Mouse (Mus musculus) mature B cell (primary cell): ENCODE measurements around the gene Casp12.
"Not testable (repeated sequence)": the region's sequence is repeated elsewhere in the genome, so short reads cannot be mapped to it uniquely, and the experiment has no call there.

ENCODE experiments used
- in situ Hi-C: fragments of 300-500 bp; cut with MboI; formaldehyde crosslinking; loops from 2 replicates; pipeline ENCODE4 v1.14.3; 2019

Casp12 gene

DNA sequence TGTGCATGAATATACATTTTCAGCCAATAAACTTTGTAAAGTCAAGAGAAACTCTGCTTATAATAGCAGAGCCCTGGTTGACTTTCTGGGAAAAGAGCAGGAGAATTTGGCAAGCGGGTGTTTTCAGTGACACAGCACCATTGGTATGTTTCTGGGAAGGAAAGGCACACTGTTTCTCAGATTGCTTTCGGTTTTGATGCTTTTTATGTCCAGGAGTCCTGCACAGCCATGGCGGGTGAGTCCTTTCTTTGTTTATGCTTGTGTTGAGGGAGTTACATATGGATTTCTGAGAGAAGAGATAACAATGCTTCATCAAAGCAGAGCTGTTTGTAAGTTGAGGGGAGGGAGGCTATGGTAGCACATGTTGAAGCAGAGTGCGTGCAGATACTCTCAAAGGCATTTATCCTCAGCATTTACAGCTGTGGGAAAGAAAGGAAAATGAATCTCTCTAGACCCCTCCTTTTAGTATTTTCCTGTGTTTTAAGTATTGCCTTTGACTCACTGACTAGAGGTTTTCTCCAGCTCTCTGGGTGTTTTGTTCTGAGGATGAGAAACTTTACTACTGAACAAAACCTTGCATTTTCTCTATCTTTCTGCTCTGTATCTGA lies at the start of gene Casp12:
Gene Casp12, plus strand, starts transcription at position 140 of the 608 bp plus-strand sequence.
- in situ Hi-C loops, result no loop called here

DNA sequence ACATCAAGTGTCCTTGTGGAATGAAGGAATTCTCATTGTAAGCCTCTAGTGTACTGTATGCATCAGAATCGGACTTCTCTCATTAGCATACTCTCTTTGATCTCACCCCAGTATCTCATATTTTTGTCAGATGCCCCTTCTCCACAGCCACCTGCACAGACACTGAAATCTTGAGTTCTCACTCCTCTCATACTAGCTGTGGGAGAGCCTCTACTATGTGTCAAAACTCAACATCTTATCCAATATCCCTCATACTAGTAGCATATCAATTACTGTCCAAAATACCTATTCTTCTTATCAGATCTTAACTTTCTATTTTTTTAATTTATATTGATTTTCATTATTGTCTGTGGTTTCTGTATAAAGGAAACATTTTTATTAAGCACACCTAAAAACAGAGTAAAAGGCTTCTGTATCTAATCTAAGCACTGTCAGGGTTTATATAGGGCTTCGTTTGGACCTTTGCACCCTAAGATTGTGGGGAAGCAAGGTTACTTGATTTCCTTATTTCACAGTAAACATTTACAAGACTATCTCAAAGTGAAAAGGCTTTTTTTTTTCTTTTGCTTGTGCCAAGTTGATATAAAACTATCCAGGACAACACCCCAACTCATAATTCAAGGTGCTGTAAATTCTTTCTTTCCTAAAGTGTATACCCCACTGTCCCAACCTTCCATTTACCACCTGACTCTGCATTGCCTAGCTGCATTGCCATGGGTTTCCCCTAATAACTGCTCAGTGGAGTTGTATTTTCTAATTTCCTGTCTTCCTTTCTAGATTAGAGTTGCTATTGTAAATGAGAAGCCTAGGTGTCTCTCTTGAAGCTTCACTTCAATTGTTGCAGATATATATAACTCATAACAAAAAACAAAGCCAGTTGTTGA lies 48.6 kb upstream of the Casp12 start:
- in situ Hi-C loops, result no loop called here

DNA sequence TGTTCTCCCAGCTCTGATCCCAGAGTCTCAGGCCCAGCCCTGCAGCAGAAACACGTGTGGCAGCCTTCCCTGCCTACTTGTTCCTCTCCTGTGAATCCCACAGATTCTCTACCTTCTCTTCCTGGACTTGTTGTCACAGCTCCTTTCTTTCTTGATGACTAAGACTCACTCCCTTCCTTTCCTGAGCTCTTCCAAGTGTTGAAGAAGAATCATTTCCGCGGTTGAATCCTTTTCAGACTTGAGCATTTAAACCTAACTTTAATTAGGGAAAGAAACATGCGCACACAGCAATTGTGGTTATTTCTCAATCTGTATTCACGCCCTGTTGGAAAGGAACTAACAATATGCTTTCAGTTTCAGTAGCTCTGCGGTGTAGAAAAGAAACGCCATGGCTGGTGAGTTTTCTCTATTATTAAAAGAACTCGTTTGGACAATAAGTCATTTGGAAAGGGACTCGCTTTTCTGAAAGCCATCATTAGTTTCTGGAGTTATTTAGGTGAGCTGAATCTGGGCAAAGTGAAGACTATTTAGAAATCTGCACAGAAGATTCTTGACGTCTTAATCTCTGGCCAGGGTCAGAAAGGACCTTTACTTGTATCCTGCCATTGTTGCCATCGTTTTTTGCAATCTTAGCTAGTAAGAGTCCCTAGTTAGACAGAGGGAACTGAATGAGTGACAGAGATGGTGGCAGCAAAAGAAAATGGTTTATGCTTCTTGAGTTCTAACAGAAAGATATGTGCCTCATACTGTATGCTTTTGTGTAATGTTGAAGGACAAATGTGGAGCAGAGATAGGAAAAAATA lies 46.7 kb upstream of the Casp12 start, which contains the start of gene Casp1:
Gene Casp1, plus strand, starts transcription at position 189 of the 803 bp plus-strand sequence.
- in situ Hi-C loops, result no loop called here

DNA sequence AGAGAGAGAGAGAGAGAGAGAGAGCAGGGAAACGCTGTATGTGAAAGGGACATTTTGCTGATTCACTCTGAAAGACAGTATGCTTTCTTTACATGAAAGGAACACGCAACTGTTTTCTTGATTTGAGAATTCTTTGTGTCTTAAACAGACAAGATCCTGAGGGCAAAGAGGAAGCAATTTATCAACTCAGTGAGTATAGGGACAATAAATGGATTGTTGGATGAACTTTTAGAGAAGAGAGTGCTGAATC lies 46.2 kb upstream of the Casp12 start:
- in situ Hi-C loops, result no loop called here

DNA sequence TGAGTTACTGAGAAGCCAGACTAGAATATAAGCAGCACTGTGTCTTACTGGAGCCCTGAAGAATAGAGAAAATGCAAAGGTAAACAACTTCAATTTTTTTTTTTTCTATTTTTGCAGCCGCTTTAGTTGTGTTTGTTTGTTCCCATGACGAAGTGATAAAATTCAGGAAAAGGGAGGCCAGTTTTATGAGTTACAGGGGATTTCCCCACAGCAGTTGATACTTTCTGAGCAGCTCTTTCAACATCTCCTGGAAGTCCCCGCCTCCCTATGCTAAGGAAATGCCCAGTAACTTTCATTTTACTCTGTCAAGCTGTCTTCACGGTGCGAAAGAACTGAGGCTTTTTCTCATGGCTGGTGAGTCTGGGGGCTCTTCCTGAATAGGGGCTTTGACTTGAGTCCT lies 36.7 kb upstream of the Casp12 start, which contains the start of gene Casp4:
Gene Casp4, plus strand, starts transcription at position 268 of the 400 bp plus-strand sequence.
- in situ Hi-C loops, result no loop called here

DNA sequence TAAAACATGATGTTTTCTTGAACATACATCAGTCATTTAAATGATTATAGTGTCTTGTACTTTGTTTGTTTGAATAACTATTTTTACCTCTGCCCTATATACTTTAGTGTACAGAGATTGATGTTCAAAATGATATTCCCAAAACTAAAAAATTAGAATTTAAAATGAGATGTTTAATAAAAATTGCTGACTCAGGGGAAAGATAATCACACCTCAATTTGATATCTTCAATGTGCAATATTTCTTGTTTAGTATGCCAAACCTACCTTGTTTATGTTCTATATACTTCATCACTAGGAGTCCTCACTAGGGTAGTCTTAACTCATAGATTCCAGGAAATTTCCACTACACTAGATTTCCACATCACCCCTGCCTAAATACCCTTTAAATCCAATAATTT lies 35.1 kb upstream of the Casp12 start:
- in situ Hi-C loops, result no loop called here

DNA sequence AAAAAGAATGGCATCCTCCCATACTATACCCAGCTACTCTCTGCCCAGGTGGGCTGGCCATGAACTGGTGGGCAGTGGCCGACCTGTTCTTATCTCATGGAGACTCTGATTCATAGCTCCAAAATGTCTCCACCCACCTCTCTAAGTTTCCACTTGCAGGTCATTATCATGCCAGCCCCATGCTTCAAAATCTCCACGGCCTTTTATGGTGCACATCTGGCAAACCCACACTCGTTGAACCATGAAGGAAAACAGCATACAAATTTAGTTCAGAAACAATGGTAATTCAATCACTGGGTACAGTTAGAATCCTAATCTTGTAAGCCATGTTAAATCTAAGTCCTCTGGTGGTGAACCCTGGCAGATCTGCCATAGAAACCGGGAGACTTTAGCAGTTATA lies 33.8 kb upstream of the Casp12 start:
- in situ Hi-C loops, result no loop called here

DNA sequence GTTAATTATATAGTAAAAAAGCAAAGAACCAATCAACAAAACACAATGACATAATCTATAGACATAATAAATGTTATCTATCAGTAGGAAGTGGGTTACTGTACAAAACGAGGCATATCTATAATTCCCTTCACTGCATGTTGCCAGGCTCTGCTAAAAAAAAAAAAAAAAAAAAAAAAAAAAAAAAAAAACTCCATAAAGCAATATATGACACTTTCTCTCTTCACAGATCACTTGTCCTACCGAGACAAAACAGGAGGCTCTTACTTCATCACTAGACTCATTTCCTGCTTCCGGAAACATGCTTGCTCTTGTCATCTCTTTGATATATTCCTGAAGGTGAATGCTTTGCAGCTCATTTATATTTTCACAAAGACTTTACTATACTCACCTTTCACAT lies 17.0 kb upstream of the Casp12 start:
- in situ Hi-C loops, result no loop called here

DNA sequence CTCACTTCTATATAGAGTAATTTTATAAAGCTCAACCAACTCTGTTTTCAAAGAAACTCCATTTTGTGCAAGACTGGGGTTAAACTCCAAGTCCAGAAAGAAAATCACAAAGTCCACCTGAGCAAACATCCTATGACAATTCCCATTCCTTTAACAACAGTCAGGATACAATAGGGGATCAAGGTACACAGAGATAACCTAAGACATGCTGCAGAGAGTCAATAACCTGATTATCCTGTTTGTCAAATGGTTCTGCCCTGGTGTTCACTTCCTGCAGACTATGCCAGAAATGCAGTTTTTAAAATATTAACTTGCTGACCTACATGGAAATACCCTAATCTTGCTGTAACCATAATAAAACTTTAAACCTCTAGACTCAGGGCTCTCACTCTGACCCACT lies 12.8 kb upstream of the Casp12 start:
- in situ Hi-C loops, result no loop called here

DNA sequence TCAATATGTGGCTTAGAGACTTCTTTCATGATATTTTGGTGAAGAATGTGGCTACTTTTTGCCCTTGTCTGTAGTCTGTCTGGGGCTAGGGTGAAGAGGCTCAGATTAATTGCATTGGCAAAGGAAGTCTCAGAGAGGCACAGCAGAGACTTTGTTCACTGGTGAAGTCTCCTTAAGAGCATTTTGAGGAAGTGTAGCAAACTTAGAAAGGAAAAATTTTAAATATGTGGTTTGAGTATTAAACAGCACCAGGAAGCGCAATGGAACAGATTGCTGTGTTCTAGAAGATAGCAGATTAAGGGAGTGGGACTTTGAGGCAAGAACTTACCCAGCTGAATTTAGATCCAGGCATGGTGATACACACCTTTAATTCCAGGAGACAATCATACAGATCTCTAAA lies 11.8 kb upstream of the Casp12 start:
- in situ Hi-C loops, result no loop called here

DNA sequence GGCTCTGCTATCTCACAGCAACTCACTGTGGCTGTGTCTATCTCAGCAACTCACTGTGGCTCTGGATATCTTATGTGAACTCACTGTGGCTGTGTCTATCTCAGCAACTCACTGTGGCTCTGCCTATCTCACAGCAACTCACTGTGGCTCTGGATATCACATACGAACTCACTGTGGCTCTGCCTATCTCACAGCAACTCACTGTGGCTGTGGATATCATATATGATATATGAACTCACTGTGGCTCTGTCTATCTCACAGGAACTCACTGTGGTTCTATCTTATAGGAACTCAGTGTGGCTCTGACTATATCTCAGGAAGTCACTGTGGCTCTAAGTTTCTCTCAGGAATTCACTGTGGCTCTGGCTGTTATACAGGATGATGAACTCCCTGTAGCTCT lies 2.1 kb upstream of the Casp12 start:
- in situ Hi-C loops, result no loop called here

DNA sequence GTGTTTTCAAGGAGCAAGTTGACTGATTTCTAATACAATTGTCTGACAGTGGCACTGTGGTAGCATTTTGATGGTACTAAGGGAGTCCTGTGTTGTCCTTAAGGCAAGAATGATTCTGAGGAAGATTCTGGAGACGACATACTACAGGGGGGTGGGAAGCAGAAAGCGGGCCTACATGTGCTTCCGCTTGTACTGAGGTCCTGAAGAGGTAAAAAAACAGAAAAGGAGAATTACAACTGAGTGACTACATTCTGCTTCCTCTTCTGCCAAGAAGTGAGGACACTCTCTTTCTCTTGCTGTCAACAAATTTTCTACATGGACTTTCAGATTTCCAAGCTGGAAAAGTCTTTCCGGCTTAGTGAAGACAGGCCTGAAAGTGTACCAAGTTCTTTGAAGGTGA lies 1.1 kb upstream of the Casp12 start:
- in situ Hi-C loops, result no loop called here

DNA sequence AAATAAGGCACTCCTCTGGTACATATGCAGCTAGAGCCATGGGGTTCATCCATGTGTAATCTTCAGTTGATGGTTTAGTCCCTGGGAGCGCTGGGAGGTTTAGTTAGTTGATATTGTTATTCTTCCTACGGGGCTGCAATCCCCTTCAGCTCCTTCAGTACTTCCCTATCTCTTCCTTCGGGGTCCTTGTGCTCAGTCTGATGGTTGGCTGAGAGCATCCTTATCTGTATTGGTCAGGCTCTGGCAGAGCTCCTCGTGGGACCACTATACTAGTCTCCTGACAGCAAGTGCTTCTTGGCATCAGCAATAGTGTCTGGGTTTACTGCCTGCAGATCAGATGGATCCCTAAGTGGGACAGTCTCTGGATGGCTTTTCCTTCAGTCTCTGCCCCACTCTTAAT lies 2.2 kb downstream of the Casp12 start:
- in situ Hi-C loops, result no loop called here

DNA sequence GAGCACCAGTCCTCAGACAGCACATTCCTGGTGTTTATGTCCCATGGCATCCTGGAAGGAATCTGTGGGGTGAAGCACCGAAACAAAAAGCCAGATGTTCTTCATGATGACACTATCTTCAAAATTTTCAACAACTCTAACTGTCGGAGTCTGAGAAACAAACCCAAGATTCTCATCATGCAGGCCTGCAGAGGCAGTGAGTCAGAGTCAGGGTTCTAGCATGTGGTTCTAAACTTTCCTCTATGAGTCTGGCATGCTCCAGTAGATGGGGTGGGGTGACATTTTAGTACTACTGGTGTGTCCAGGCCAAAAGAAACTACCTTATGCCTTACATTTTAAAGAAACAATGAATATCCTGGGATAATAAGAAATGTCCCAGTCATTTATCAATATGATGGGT lies 8.4 kb downstream of the Casp12 start:
- in situ Hi-C loops, result no loop called here

DNA sequence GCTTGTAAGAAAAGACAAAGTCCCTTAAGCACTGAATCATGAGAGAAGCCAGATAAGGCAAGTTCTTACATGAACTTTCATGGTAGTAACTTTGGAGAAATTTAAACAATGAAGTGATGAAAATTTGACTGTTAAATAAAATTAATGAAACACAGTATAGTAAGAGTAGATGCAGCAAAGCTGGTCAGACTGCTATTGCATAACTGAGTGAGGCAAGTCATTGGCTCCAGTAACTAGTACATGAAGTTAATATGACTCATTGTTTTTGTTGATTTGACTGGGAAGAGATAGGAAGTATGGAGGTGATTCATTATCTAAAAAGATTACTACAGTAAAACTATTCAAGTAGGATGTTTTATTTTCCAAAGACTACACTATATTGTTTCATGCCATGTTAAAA lies 11.6 kb downstream of the Casp12 start:
- in situ Hi-C loops, result no loop called here

DNA sequence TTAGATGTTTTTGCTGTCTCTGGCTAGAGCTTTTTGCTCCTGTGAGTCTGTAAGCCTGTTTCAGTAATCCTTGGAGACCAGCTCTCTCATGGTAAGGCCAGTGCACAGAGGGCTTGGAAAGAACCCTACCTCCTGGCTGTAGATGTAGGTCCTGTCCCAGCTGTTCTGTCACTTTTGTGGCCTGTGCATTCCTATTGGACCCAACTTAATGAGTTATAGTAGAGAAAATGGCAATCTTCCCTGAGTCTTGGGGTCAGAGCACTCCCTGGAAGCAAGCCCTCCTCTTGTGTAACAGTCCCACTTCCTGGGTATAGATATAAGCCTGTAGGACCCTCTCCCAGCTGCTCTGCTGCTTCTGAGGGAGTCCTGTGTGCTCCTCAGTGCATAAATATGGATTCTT lies 48.3 kb downstream of the Casp12 start:
- in situ Hi-C loops, result no loop called here

DNA sequence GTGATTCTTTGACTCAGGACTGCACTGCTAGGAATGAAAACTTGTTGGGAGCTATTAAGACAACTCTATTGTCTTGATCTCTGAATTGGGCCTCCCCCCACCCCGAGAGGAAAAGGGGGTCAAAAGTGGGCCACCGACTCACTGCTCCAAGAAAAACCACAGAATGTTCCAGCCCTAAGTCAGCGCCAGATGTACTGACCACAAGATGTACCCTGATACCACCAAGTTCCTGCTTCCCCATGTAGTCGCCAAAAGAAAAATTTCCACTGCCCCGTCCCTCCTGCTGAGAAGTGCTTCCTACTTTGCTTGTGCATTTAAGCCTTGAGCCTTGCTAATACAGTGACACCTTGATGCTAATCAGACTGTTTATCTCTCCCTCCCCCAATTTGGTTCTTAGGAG lies 50.6 kb downstream of the Casp12 start:
- in situ Hi-C loops, result not testable (repeated sequence)

DNA sequence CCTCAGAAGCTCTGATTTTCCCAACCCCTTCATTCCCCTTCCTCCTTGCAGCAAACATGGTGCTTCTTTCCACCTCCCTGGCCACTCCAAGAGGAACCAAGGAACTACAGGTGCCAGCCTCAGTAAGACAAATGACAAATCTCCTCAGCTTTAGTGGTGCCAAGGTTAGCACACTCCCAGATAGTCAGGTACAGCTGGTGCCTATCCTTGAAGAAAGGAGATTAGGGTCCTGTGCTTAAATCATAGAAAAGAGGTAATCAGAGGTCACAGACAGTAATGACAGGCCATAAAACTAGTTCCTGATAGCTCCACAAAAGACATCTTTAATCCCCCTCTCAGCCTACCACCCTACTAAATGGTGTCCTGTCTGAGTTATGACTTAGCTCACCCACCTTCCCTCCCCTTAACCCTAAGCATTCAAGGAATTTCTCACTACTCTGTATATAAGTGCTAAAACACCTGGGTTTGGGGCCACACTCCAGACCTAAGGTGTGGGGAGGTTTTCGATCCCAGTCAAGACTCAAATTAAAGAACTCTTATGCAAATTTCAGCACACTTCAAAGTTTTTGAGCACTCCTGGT lies 65.8 kb downstream of the Casp12 start:
- in situ Hi-C loops, result no loop called here

DNA sequence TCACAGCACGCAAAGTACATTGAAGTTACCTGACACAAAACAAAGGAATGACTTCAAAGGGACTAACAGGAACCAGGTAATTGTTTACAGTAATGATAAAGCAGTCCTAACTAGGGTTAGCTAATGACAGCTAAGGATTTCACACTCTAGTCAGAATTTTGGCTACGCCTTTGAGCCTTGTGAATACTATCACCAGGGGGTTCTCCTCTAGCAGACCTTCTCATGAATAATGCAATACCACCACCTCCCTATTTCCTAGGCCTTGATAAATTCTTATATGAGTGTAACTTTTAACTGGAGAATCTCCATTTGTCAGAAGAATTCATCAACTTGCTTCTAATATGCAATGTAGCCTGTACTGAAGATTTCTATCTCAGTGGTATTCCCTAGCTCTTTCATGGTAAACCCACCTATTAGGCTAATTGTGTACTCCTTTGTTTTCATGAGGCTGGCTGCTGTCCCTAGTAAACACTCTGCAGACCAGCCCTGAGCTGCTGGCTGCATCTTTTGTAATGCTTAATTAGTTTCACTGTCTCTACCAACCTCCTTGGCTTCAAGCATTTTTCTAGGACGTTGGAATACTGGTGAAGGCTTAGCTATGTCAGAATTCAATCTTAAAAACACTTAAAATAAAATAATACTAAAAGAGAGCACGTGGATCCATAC lies 67.3 kb downstream of the Casp12 start:
- in situ Hi-C loops, result no loop called here

DNA sequence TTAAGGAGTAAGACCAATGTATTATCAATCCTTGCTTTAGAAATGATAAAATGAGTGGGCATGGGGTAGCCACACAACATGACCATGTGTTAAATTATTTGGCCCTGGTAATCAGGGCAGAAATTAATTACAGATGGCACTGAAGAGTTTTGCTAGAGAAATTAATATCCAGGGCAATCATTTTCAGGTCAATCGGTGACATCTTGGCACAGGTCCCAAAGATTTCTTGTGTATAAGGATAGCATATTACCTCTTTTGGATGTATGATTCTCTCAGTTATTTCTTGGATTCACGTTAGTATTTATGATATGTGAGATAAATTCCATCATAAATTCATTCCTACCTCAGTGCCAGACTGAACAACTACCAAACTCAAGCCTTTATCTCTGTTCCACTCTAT lies 72.6 kb downstream of the Casp12 start:
- in situ Hi-C loops, result no loop called here
